Mouse (Mus musculus): ENCODE results near the gene Lce1a1. TPM values are rescaled to one million over a fixed set of nuclear protein-coding genes. Genes with fewer than 3 reads are reported as not detected.

The Lce1a1 gene
- total RNA-seq (2015) (not detected in 2 replicates), total RNA-seq (2017) (not detected in 2 replicates)

DNA sequence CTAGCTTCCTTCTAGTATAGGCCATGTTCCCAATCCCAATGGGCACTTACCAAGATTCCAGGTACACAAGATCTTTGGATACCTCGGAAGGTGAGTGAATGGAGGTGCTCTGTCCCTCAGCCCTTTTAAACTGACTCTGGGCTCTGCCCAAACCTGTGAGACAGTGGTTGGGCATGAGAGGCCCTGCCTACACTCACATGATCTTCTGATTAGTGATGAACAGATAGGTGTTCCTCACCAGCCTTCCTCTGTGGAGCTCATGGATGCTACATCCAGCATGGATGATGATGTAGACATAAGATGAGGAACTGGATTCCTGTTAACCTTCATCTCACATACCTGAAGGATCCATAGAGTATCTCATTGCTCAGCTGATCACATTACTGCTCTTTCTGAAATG, at the start of gene Lce1a1:
Lce1a1 (minus strand) TSS at position 101 of the 400 bp plus-strand sequence.
- no peak for ATAC-seq (ENCODE audit: poor library complexity, severe bottlenecking)

DNA sequence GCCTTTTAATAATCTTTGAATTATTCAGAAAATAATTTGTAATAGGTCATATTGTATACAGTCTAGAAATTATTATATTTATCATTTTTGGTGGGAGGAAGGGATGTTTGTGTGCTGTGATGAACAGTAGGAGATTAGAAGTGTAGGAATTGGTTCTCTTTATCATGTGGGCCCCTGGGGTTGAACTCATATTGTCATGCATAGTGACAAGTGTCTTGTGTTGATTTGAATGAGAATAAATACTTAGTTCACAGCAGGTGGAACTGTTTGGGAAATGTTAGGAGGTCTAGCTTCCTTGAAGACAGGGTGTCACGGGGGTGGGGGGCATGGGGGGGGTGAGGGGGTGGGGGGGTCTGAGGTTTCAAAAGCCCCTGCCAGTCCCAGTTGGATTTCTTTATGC, 46.5 kb upstream of the Lce1a1 start:
- ATAC-seq (ENCODE audit: poor library complexity, severe bottlenecking), result no peak

DNA sequence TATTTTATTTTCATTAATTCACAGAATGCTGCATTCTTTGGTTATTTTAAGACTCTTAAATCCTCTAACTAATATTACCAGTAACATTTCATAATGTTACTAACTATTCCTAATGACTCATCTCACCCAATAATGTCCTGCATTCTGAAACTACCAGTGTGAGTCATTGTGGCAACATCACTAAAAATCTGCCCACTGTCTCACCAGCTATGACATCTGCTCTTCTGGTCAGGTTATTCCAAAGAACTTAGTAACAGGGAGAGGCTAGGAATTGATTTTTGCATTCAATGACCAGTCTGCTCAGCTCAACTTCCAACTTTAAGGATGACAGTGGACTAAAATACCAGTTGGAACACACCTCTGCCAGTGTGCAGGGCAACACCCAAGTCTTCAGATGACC, 43.6 kb upstream of the Lce1a1 start:
- ATAC-seq (ENCODE audit: poor library complexity, severe bottlenecking), result no peak

DNA sequence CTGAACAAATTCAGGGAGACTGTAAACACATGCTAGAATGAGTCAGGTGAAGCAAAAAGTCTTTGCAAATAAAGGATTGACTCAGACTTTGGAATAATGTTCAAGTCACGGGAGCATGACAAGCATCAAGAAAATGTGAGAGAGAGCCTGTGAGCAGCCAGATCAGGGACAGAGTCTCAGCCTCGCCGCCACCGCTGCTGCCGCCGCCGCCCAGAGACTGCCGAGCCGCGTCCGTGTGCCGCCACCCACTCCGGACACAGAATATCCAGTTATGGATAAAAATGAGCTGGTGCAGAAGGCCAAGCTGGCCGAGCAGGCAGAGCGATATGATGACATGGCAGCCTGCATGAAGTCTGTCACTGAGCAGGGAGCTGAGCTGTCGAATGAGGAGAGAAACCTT, 41.0 kb upstream of the Lce1a1 start:
- ATAC-seq (ENCODE audit: poor library complexity, severe bottlenecking), result peak; percentile 77

DNA sequence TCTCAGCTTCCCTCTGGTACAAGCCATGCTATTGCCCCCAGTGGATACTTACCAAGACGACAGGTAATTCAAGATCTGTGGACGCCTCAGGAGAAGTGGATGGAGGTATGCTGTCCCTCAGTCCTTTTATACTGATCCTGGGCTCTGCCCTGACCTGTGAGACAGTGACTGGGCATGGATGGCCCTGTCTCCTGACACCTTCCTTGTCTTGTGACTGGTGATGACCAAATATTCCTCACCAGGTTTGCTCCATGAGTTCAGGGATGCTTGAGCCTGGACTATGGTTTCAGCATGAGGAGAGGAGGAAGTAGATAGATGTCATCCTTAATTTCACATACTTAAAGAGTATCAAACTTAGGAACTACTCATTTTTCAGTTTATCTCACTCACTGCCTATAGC, 39.0 kb upstream of the Lce1a1 start, which contains the start of gene Lce1d:
Lce1d (minus strand) TSS at position 101 of the 400 bp plus-strand sequence.
- no peak for ATAC-seq (ENCODE audit: poor library complexity, severe bottlenecking)

DNA sequence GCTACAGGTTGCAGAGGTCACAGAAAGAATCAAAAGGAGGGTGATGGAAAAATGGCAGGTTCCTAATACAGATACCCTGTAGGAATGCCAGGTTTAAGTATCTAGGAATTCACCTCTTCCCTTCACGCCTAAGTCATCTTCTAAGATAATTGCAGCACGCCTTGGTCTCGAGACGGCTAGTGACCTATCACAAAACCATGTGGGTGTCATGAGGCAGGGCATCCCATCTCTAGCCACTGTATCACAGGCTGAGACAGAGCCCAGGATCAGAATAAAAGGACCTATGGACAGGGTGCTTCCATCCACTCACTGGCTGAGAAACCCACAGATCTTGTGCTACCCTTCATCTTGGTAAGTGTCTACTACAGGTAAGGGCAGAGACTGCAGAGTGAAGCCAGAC, 30.8 kb upstream of the Lce1a1 start, which contains the start of gene Lce1c:
Lce1c (plus strand) TSS at position 301 of the 400 bp plus-strand sequence.
- ATAC-seq (ENCODE audit: poor library complexity, severe bottlenecking), result no peak

DNA sequence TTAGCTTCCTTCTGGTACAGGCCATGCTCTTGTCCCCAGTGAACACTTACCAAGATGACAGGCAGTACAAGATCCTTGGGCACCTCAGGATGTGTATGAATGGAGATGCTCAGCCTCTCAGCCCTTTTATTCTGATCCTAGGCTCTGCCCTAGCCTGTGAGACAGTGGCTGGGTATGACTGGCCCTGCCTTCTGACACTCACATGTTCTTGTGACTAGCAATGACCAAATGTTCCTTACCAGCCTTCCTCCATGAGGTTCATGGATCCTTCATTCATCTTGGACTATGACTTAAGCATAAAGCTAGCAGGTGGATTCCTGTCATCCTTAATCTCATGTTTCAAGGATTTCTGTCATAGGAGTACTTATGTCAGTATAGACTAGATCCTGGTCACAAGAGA, 22.1 kb upstream of the Lce1a1 start, which contains the start of gene Lce1a2:
Lce1a2 (minus strand) TSS at position 101 of the 400 bp plus-strand sequence.
- ATAC-seq (ENCODE audit: poor library complexity, severe bottlenecking), result no peak

DNA sequence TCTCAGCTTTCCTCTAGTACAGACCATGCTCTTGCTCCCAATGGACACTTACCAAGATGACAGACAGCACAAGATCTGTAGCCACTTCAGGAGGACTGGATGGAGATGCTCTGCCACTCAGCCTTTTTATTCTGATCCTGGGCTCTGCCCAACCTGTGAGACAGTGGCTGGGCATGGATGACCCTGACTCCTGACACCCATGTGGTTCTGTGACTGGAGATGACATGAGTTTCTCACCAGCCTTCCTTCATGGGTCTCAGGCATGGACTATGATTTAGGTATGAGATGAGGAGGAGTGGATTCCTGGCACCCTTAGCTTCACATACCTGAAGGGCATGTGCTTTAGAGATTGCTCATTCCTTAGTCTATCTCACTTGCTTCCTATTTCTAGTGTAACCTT, 8.7 kb upstream of the Lce1a1 start, which contains the start of gene Lce1b:
Lce1b (minus strand) TSS at position 101 of the 400 bp plus-strand sequence.
- no peak for ATAC-seq (ENCODE audit: poor library complexity, severe bottlenecking)

DNA sequence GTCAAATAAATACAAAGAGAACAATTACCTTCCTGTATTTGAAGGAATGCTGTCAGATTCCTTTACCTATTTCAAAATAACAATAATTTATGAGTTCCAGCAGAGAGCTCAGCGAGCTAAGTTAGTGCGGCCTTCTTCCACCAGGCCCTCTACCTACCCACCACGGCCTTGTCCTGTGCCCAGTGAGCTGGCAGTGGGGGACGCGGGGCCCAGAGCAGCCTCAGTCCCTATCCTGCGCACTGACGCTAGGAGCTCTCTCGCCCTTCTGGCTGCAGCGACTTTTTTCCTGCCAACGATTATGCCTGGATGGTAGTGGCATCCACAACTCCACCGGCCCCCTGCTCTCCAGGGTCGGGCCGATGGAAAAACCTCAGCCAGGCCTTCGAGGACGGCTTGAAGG, 8.3 kb downstream of the Lce1a1 start:
- ATAC-seq (ENCODE audit: poor library complexity, severe bottlenecking), result no peak

DNA sequence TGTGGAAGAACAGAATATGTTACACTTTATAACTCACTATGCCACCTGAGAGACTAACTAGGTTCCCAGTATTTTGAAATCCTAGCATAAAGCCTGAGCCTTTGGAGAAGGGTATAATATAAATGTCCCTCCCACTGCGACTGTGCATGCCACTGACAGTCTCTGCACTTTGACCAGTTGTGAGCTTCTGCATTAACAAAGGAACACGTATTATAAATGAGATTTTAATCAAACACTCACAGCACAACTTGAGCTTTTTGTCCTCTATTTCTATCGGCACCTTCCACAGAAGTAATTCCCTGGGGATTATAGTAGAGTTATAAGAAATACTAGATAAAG, 9.5 kb downstream of the Lce1a1 start:
- no peak for ATAC-seq (ENCODE audit: poor library complexity, severe bottlenecking)

DNA sequence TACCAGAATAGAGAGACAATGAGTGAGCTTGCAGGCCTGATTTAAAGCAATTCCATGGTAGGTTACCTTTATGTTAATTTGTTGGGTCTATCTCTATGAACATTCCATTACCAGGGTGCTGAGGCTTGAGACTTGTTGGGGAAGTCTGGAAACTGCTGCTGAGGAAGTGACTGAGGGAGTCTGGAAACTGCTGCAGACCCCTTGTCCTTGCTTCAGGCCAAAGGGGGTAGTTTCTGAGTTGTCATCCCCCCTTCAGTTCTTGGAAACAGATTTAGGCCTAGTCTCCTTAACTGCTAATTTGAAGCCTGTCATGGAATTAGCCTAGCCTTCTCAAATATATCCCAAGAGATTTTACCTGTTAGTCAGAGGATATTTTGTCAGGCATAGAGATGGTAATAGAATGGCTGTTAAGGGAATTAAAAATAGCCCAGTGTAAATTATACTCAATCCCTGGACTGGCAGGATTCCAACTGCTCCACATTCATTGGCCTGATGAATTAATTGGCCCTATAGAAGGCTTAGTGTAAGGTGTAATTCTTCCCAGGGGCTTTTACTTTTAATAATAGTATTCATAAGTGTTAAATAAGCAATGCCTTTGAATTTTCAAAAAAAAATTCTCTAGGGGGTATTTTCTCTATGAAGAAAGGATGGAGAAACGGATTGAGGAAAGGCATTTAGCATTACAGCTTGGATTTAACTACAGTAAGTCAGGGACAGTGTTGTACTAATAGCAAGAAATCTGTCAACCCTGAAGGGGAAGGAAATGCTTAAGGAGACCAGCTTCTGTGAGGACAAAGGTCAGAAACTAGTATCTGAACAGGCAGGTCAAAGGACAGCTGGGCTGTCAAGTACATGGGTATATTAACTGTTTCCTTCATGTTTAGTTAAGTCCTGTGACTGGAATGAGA, 10.1 kb downstream of the Lce1a1 start:
- no peak for ATAC-seq (ENCODE audit: poor library complexity, severe bottlenecking)

DNA sequence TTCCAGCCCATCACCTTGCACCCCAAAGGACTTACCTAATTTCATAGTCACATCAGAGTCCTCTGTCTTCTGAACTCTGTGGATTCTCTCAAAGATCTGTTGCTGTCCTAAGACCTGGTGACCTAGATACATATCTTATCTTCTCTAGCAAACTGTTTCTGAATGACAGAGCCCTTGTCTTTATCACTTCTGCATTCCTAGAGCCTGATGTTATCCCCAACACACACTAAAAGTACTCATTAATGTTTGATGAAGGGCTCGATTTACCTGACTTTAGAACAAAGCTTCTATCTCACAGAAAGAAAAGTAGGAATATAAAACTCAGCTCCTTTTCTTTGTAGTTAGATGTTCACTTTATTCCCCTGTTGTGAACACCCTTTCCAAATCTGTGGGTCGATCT, 26.5 kb downstream of the Lce1a1 start, which contains the start of gene Lce6a:
Lce6a (minus strand) TSS at position 101 of the 400 bp plus-strand sequence.
- ATAC-seq (ENCODE audit: poor library complexity, severe bottlenecking), result no peak

DNA sequence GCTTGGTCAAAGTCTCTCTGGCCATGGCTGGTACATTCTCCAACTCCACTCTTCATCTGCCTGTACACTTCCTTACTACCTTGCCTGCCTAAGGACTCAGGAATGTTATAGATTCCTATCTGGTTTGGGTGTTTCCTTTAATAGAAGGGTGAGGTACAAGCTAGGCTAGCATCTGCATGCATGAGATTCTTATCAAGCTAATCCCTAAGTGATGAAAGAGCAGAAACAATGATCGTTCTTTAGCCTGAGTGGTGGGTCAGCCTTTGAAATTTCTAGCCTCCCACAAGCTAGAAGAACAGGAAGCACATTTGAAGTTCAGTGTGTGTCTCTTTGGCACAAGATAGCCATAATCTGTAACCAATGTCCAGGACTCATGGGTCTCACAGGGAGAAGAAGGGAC, 38.3 kb downstream of the Lce1a1 start:
- ATAC-seq (ENCODE audit: poor library complexity, severe bottlenecking), result no peak

DNA sequence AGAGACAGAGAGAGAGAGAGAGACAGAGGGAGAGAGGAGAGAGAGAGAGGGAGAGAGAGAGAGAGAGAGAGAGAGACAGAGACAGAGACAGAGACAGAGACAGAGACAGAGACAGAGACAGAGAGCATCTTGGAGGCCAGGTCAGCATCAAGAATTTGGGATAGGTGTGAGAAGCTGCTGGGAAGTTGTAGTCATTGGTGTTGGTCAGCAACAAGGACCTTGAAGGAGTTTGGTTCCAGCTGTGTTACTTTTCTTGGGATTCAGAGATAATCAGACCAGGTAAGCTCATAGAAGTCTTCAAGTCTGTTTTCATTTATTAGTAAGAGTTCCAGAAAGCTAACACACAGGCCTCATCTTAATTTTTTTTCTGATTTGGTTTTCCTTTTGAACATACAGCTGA, 40.7 kb downstream of the Lce1a1 start, which contains the start of gene 2210017I01Rik:
2210017I01Rik (minus strand) TSS at position 101 of the 400 bp plus-strand sequence.
- ATAC-seq (ENCODE audit: poor library complexity, severe bottlenecking), result no peak

DNA sequence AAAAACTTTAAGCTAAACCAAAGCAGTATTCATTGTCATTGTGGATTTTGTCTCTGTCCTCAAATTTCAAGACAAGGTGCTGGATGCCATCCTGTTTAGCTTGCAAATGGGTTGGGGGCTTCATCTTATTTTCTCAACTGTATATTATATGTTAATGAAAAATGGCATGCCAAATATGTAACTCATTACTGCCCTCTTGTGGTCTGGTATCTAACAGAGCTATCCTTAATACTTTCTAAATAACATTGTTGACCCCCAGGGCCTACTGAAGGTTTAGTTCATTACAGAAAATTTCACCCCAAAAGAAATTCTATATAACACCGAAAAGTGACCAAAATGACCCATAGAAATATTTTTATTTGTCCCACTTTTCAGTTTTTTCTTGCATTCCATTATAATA, 45.9 kb downstream of the Lce1a1 start:
- ATAC-seq (ENCODE audit: poor library complexity, severe bottlenecking), result no peak

DNA sequence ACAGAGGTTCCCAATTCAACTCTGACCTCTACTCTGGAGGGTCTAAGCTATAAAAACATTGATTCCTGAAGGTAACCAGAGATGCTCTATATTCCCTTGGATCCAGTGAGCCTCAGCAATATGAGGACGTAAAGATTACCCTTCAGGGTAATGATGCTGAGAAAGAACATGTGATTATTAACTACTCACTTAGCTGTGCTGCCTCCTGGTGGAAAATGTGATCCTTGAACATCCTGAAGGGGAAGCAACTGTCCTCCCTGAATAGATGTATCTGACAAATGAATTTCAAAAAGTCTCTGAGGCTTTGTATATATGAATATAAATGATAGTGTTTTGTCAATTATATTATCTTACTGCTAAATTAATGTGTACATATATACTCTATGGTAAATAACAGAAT, 47.7 kb downstream of the Lce1a1 start:
- no peak for ATAC-seq (ENCODE audit: poor library complexity, severe bottlenecking)

DNA sequence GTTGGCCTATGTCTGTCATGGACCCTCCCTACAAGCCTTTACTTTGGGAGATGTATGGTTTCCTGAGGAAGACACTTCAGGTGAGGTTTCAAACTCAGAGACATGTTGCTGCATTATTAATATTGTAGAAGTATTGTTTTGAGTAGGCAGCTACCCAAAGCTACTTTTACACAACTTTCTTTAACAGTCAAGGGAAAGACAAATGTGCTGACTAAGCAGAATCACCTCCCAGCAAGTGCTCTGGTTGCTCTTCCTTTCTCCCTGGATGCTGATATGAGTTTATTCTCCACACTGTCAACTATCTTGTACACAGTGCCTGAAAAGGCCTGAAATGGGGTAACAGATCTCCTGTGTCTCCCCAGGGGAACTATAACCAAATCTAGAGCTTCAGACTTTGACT, 48.1 kb downstream of the Lce1a1 start:
- ATAC-seq (ENCODE audit: poor library complexity, severe bottlenecking), result no peak

DNA sequence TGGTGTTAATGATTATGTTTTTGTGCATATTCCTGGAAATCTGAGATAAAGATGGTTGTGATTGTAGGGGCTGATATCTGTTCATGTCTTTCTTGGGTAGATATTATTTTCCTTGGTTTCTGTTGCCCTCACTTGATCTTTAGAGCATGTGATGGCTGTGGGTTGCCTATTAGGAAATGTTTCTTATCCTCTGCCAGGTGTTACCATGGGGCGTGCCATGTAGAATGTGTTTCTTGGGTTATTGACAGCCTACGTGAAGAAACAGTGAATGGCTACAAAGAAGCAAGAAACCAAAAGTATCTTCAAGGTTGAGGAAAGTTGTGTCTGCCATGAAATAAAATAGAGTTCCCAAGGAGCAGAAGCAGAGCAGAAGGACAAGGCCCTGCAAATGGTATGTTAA, 49.7 kb downstream of the Lce1a1 start:
- no peak for ATAC-seq (ENCODE audit: poor library complexity, severe bottlenecking)
